Mouse (Mus musculus): ENCODE measurements around the gene Mlf1.
A peak's percentile ranks its signal among the peaks of the same experiment; 100 is the strongest.

GRCm38 (mm10) chr3:67352128-67352762, 21.7 kb upstream of the Mlf1 start:
- peak; percentile 49; the same call in 1 of the 2 replicates for TF ChIP-seq CTCF (IDR thresholded peaks at IDR 0.05; ENCODE audit: extremely low read depth, insufficient read depth, insufficient read length, insufficient replicate concordance)
- no peak for TF ChIP-seq POLR2A (IDR thresholded peaks at IDR 0.05; ENCODE audit: low read depth, low read length)
